Comparison of ENCODE assay signal across 8 mouse cellular contexts in genomic region chr11:69605726-69606490, GRCm38 (mm10). TPM values are rescaled to one million over a fixed set of nuclear protein-coding genes. Genes with fewer than 3 reads are reported as not detected.
DNase-seq lines count a peak whose midpoint lies in the region; ATAC-seq lines count a peak whose summit lies in the region.

Gene Atp1b2 (minus strand): TSS chr11:69605942.

- DNase-seq in ZHBTc4 (ENCODE audit: low read depth, low spot score) = peak; percentile 92
- peak; percentile 92 to 93 for DNase-seq in cerebellum, postnatal 36 days
- peak; percentile 74 for DNase-seq in gastrocnemius, adult 18-20 months (ENCODE audit: low spot score)
- DNase-seq in left cerebral cortex, postnatal 10 days (ENCODE audit: extremely low spot score in 1 of 2, low spot score in 2 of 2) = peak; percentile 81 to 91
- peak; percentile 83 for DNase-seq in right cerebral cortex, postnatal 25 days
- DNase-seq in urinary bladder, postnatal 36 days (ENCODE audit: low spot score in 2 of 2) = peak; percentile 42 to 48

- peak within 1 kb of the TSS; percentile 65 for H3K4me3 ChIP-seq in hindbrain, embryonic 15.5 days

- no peaks in the 10 kb centered on the region for H3K27me3 ChIP-seq in hindbrain, embryonic 15.5 days

- H3K9me3 ChIP-seq in hindbrain, embryonic 15.5 days = no peaks in the 10 kb centered on the region

- 3% methylated on average over 32 of the region's 32 CpGs for WGBS in hindbrain, embryonic 15.5 days

- peak within 1 kb of the TSS; percentile 83 for H3K4me2 ChIP-seq in hindbrain, embryonic 15.5 days

- H3K4me1 ChIP-seq in hindbrain, embryonic 15.5 days (replicated peaks) = peaks cover 36% of the 10 kb centered on the region

- intact Hi-C loops in left cerebral cortex, postnatal 10 days (cut with DNase I) = no loop called here

- H3K27ac ChIP-seq in hindbrain, embryonic 15.5 days (replicated peaks) = peak within 1 kb of the TSS; percentile 67

- peak; percentile 93 for ATAC-seq in hindbrain, embryonic 15.5 days (ENCODE audit: low FRiP score, low read depth)
- peak; percentile 82 for ATAC-seq in megakaryocyte progenitor cell, adult 5-6 weeks (replicated peaks; ENCODE audit: poor library complexity)

- peak within 1 kb of the TSS; percentile 74 for H3K9ac ChIP-seq in hindbrain, embryonic 15.5 days

- peaks cover 9% of the 10 kb centered on the region for H3K36me3 ChIP-seq in hindbrain, embryonic 15.5 days

RNA-seq across cellular contexts. Expression of gene Atp1b2, which starts in this region (rescaled TPM):
- 100 to 1,000 TPM; 347 to 393 TPM for total RNA-seq in gastrocnemius, adult 18-20 months (2021)
- 71.9 and 89.4 TPM in 2 replicates for polyA plus RNA-seq in hindbrain, embryonic 15.5 days (2015; fragmentation: Nextera tagmentation; extraction: Ambion mirVana)
- total RNA-seq in left cerebral cortex, postnatal 10 days (2021) = 100 to 1,000 TPM; 395 to 416 TPM
- 19.6 and 44.5 TPM in 2 replicates for total RNA-seq in megakaryocyte progenitor cell, adult 5-6 weeks (2015)
- 2.0 and 4.0 TPM in 2 replicates for total RNA-seq in megakaryocyte progenitor cell, adult 5-6 weeks (2017)

Comparison
In these comparisons a context has a peak if more than half of its experiments do, and no peak if none do; other contexts are left out.
1. Peak in every context shown above with its lines: DNase-seq, ATAC-seq, H3K4me3 ChIP-seq and H3K27ac ChIP-seq.
2. RNA of gene Atp1b2 (total RNA-seq): 395 to 416 TPM in left cerebral cortex, postnatal 10 days and 347 to 393 TPM in gastrocnemius, adult 18-20 months; 2.0 to 44.5 TPM in megakaryocyte progenitor cell, adult 5-6 weeks; every median in the first group is over 4 times any median in the second.